8 mouse cellular contexts compared by ENCODE assay signal in the genomic region with DNA sequence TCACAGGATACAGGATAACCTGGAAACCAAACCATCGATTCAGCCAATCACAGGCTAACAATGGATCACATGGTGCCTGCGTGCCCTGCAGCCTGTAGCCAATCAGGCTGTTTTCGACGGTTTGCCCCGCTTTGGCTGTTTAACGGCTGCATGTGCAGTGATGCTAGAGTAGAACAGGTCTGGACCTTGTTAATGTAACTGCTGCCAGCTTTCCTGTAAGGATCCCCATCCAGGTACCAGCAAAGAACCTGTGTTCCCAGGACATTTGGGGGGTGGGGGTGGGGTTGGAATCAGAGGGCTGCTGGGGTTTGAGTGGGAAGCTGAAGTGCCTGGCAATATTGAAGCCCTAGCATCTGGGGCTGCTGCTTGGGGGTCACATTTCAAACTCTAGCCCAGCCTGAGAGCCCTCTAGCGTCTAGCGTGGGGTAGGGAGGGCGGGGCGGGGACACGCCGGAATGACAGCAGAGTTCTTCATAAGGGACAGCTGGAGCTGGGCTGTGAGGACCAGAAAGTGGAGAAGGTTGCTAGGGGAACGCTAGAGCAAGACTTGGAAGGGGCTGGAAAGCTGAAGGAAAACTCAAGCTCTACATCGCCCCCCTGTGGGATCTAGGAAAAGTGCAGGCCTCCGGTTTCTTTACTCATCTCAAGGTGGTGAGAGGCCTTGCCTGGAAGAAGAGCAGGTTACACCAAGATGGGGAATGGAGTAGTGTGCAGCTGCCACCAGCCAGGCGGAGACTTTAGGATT. TPM values are rescaled to one million over a fixed set of nuclear protein-coding genes. Genes with fewer than 3 reads are reported as not detected.
A peak's percentile ranks its signal among the peaks of the same experiment; 100 is the strongest.
DNase-seq lines count a peak whose midpoint lies in the region; ATAC-seq and TF ChIP-seq lines count a peak whose summit lies in the region.

No protein-coding gene starts in this region.

- H3K27me3 ChIP-seq in ES-Bruce4 (ENCODE audit: control insufficient read depth, insufficient read depth, low read length, poor library complexity, severe bottlenecking) = no peaks in the 10 kb centered on the region
- no peaks in the 10 kb centered on the region for H3K27me3 ChIP-seq in embryonic facial prominence, embryonic 11.5 days (ENCODE audit: control insufficient read depth, insufficient read depth, low read length)

- no peak for TF ChIP-seq POLR2A in ES-Bruce4 (IDR thresholded peaks at IDR 0.05; ENCODE audit: insufficient read depth, low read length)

- TF ChIP-seq CTCF in ES-Bruce4 (IDR thresholded peaks at IDR 0.05; ENCODE audit: low read depth, low read length) = peak; percentile 53

- H3K36me3 ChIP-seq in ES-Bruce4 (ENCODE audit: control insufficient read depth, insufficient read depth, low read length, poor library complexity, severe bottlenecking) = no peaks in the 10 kb centered on the region
- no peaks in the 10 kb centered on the region for H3K36me3 ChIP-seq in embryonic facial prominence, embryonic 11.5 days (replicated peaks; ENCODE audit: control insufficient read depth, insufficient read depth, low read depth, low read length)

- 19% methylated on average over 16 of the region's 16 CpGs for WGBS in embryonic facial prominence, embryonic 11.5 days

- DNase-seq in adrenal gland, postnatal 10 days = peak; percentile 58
- peak; percentile 84 for DNase-seq in embryonic facial prominence, embryonic 11.5 days (ENCODE audit: low spot score)
- DNase-seq in heart, postnatal 4 days = peak; percentile 65
- peak; percentile 46 for DNase-seq in layer of hippocampus, adult 9-10 months (ENCODE audit: low spot score)
- DNase-seq in lung, postnatal 14 days = peak; percentile 51
- peak; percentile 47 for DNase-seq in right cerebral cortex, postnatal 25 days
- no peak for DNase-seq in Muller cell, postnatal 12 days (ENCODE audit: inconsistent ontology term)

- ATAC-seq in embryonic facial prominence, embryonic 11.5 days (replicated peaks; ENCODE audit: insufficient number of reproducible peaks, low FRiP score, low TSS enrichment, low read depth) = peak; percentile 87

- H3K9ac ChIP-seq in ES-Bruce4 (ENCODE audit: low read depth, poor library complexity, severe bottlenecking) = no peak overlapping the region
- no peak overlapping the region for H3K9ac ChIP-seq in embryonic facial prominence, embryonic 11.5 days (replicated peaks; ENCODE audit: low read length)

- H3K9me3 ChIP-seq in ES-Bruce4 (replicated peaks; ENCODE audit: control insufficient read depth, insufficient read depth, low read length, poor library complexity, severe bottlenecking) = no peaks in the 10 kb centered on the region
- no peaks in the 10 kb centered on the region for H3K9me3 ChIP-seq in embryonic facial prominence, embryonic 11.5 days (replicated peaks; ENCODE audit: control insufficient read depth, low read length)

- H3K4me2 ChIP-seq in embryonic facial prominence, embryonic 11.5 days (ENCODE audit: low read depth, low read length) = no peak overlapping the region

- 0 out of 2 replicates have a peak overlapping the region, but pooled peaks have one; percentile 16 for H3K4me3 ChIP-seq in ES-Bruce4 (ENCODE audit: low read depth, low read length)
- H3K4me3 ChIP-seq in embryonic facial prominence, embryonic 11.5 days (ENCODE audit: low read depth, low read length) = no peak overlapping the region

- H3K4me1 ChIP-seq in ES-Bruce4 (ENCODE audit: control insufficient read depth, insufficient read depth, low read length) = no peaks in the 10 kb centered on the region
- no peaks in the 10 kb centered on the region for H3K4me1 ChIP-seq in embryonic facial prominence, embryonic 11.5 days (ENCODE audit: control insufficient read depth, insufficient read depth, low read length)

- H3K27ac ChIP-seq in ES-Bruce4 (ENCODE audit: insufficient read depth, low read length) = no peak overlapping the region
- no peak overlapping the region for H3K27ac ChIP-seq in embryonic facial prominence, embryonic 11.5 days (replicated peaks; ENCODE audit: low read depth, low read length)

- no peak for TF ChIP-seq EP300 in ES-Bruce4 (IDR thresholded peaks at IDR 0.05; ENCODE audit: insufficient read depth, low read depth, low read length)

RNA-seq across cellular contexts. Expression of a gene that starts 16.5 kb away (rescaled TPM):
- polyA plus RNA-seq in ES-Bruce4 (2011; ENCODE audit: insufficient read depth, insufficient read length, low read depth, missing spikeins) = 20.6 and 20.8 TPM in 2 replicates
- total RNA-seq in adrenal gland, postnatal 10 days (2021) = 10 to 100 TPM; 36.4 to 40.2 TPM
- 39.5 and 42.1 TPM in 2 replicates for polyA plus RNA-seq in embryonic facial prominence, embryonic 11.5 days (2014; fragmentation: Nextera tagmentation; extraction: Ambion mirVana)
- total RNA-seq in heart, postnatal 4 days (2021) = 10 to 100 TPM; 18.2 to 18.3 TPM
